In the genomic region with DNA sequence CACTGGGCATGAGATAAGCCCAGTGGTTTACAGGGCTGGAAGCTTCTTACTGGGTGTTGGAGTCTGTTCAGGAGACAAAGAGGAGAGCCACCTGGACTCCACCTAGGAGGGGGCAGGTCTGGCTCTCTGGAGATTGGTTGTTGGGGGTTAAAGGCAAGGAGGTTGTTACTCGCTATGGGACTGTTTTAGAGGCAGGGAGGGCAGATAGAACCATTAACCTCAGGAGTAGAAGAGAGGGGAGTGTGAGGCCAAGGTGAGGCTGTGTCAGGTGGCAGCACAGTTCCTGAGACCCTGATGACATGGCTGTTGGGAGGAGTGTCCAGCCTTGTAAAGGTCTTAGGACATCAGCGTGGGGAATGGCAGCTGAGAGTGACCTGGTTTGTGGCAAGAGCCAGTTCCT, we compare ENCODE assay signal across 8 mouse cellular contexts. TPM values are rescaled to one million over a fixed set of nuclear protein-coding genes. Genes with fewer than 3 reads are reported as not detected.
DNase-seq lines count a peak whose midpoint lies in the region; ATAC-seq and TF ChIP-seq lines count a peak whose summit lies in the region.

No protein-coding gene starts in this region.

- peak overlapping the region; percentile 96 for H3K4me3 ChIP-seq in cerebellum, adult 2 months (replicated peaks; ENCODE audit: insufficient read depth, low read depth, low read length)
- H3K4me3 ChIP-seq in lung, embryonic 16.5 days (ENCODE audit: low read length): peak overlapping the region; percentile 82
- H3K4me3 ChIP-seq in limb, embryonic 11.5 days (ENCODE audit: low read depth, low read length): peak overlapping the region; percentile 14; the same call in 1 of the 2 replicates
- peak overlapping the region; percentile 86 for H3K4me3 ChIP-seq in stomach, embryonic 14.5 days (ENCODE audit: low read depth, low read length)

- peaks cover 43% of the 10 kb centered on the region for H3K36me3 ChIP-seq in lung, embryonic 16.5 days (ENCODE audit: control insufficient read depth, insufficient read depth, low read length)
- H3K36me3 ChIP-seq in limb, embryonic 11.5 days (ENCODE audit: control insufficient read depth, insufficient read depth, low read length): peaks cover 30% of the 10 kb centered on the region
- peaks cover 47% of the 10 kb centered on the region for H3K36me3 ChIP-seq in stomach, embryonic 14.5 days (ENCODE audit: control insufficient read depth, insufficient read depth, low read length)

- H3K4me1 ChIP-seq in cerebellum, adult 2 months (ENCODE audit: control insufficient read depth, insufficient read depth, low read length): peaks cover 29% of the 10 kb centered on the region
- H3K4me1 ChIP-seq in lung, embryonic 16.5 days (replicated peaks; ENCODE audit: control insufficient read depth, insufficient read depth, low read length): peaks cover 38% of the 10 kb centered on the region
- peaks cover 36% of the 10 kb centered on the region for H3K4me1 ChIP-seq in limb, embryonic 11.5 days (ENCODE audit: control insufficient read depth, insufficient read depth, low read length)
- peaks cover 40% of the 10 kb centered on the region for H3K4me1 ChIP-seq in stomach, embryonic 14.5 days (ENCODE audit: control insufficient read depth, insufficient read depth, low read length)

- TF ChIP-seq CTCF in cerebellum, adult 2 months (IDR thresholded peaks at IDR 0.05; ENCODE audit: borderline replicate concordance, insufficient read depth, low read depth, low read length): no peak

- peak in 1 of 2 experiments; percentile 29 for DNase-seq in cerebellum, adult 2 months
- DNase-seq in cerebellum, adult 9-10 months: no peak
- DNase-seq in lung, postnatal 36 days: no peak
- no peak for DNase-seq in limb, embryonic 11.5 days (ENCODE audit: low spot score)
- no peak for DNase-seq in right cerebral cortex, postnatal 4 days
- no peak for DNase-seq in layer of hippocampus, adult 9-10 months (ENCODE audit: low spot score)

- TF ChIP-seq POLR2A in cerebellum, adult 2 months (IDR thresholded peaks at IDR 0.05; ENCODE audit: borderline replicate concordance, insufficient read depth, low read length): no peak

- no peaks in the 10 kb centered on the region for H3K27me3 ChIP-seq in cerebellum, adult 2 months (ENCODE audit: control insufficient read depth, insufficient read depth, low read length)
- no peaks in the 10 kb centered on the region for H3K27me3 ChIP-seq in lung, embryonic 16.5 days (ENCODE audit: control insufficient read depth, insufficient read depth, low read depth, low read length)
- H3K27me3 ChIP-seq in limb, embryonic 11.5 days (ENCODE audit: control insufficient read depth, insufficient read depth, low read length): no peaks in the 10 kb centered on the region
- H3K27me3 ChIP-seq in stomach, embryonic 14.5 days (ENCODE audit: control insufficient read depth, insufficient read depth, low read length): no peaks in the 10 kb centered on the region

- ATAC-seq in lung, embryonic 16.5 days (ENCODE audit: low read depth): no peak
- no peak for ATAC-seq in limb, embryonic 11.5 days (ENCODE audit: insufficient number of reproducible peaks, low FRiP score, low TSS enrichment, low read depth)
- ATAC-seq in stomach, embryonic 14.5 days (ENCODE audit: insufficient number of reproducible peaks, insufficient read depth, low FRiP score, low read depth): no peak

- peak overlapping the region; percentile 92 for H3K4me2 ChIP-seq in lung, embryonic 16.5 days (ENCODE audit: low read depth, low read length)
- H3K4me2 ChIP-seq in limb, embryonic 11.5 days (ENCODE audit: low read depth, severe bottlenecking): peak overlapping the region; percentile 88
- peak overlapping the region; percentile 82 for H3K4me2 ChIP-seq in stomach, embryonic 14.5 days (replicated peaks; ENCODE audit: low read depth, low read length)

- peak overlapping the region; percentile 18 for H3K27ac ChIP-seq in cerebellum, adult 2 months (ENCODE audit: insufficient read depth, low read length)
- H3K27ac ChIP-seq in lung, embryonic 16.5 days (ENCODE audit: low read length): no peak overlapping the region
- H3K27ac ChIP-seq in limb, embryonic 11.5 days (replicated peaks; ENCODE audit: low read depth, low read length): 0 out of 2 replicates have a peak overlapping the region, but pooled peaks have one; percentile 21
- H3K27ac ChIP-seq in stomach, embryonic 14.5 days (ENCODE audit: low read length): peak overlapping the region; percentile 99; the same call in 1 of the 2 replicates

- 13% methylated on average over 2 of the region's 2 CpGs for WGBS in cerebellum, adult 2 months
- WGBS in lung, embryonic 16.5 days: 52% methylated on average over 2 of the region's 2 CpGs
- WGBS in limb, embryonic 11.5 days: 86% methylated on average over 2 of the region's 2 CpGs
- 47% methylated on average over 2 of the region's 2 CpGs for WGBS in stomach, embryonic 14.5 days

- no peaks in the 10 kb centered on the region for H3K9me3 ChIP-seq in lung, embryonic 16.5 days (ENCODE audit: control insufficient read depth, low read length)
- H3K9me3 ChIP-seq in limb, embryonic 11.5 days (ENCODE audit: control insufficient read depth, low read length): no peaks in the 10 kb centered on the region
- H3K9me3 ChIP-seq in stomach, embryonic 14.5 days (ENCODE audit: control insufficient read depth, low read depth, low read length): no peaks in the 10 kb centered on the region

- H3K9ac ChIP-seq in lung, embryonic 16.5 days (ENCODE audit: low read length): peak overlapping the region; percentile 82; the same call in 1 of the 2 replicates
- H3K9ac ChIP-seq in limb, embryonic 11.5 days (ENCODE audit: low read length): peak overlapping the region; percentile 81; the same call in 1 of the 2 replicates
- H3K9ac ChIP-seq in stomach, embryonic 14.5 days (replicated peaks; ENCODE audit: low read depth, low read length): peak overlapping the region; percentile 59

RNA-seq across cellular contexts. Expression of gene Pafah1b3, which starts 13.6 kb away (rescaled TPM):
- 41.9 and 42.6 TPM in 2 replicates for polyA plus RNA-seq in cerebellum, adult 2 months (2012; rRNA removed)
- 170 and 173 TPM in 2 replicates for polyA plus RNA-seq in lung, embryonic 16.5 days (2015; fragmentation: Nextera tagmentation; extraction: Ambion mirVana)
- 249 and 261 TPM in 2 replicates for polyA plus RNA-seq in limb, embryonic 11.5 days (2014; fragmentation: Nextera tagmentation; extraction: Ambion mirVana)
- polyA plus RNA-seq in stomach, embryonic 14.5 days (2014; fragmentation: Nextera tagmentation; extraction: Ambion mirVana): 274 and 284 TPM in 2 replicates

RNA-seq across cellular contexts. Expression of gene Cic, which starts 16.7 kb away (rescaled TPM):
- 121 and 124 TPM in 2 replicates for polyA plus RNA-seq in cerebellum, adult 2 months (2012; rRNA removed)
- 23.5 and 28.9 TPM in 2 replicates for polyA plus RNA-seq in lung, embryonic 16.5 days (2015; fragmentation: Nextera tagmentation; extraction: Ambion mirVana)
- 32.5 and 34.2 TPM in 2 replicates for polyA plus RNA-seq in limb, embryonic 11.5 days (2014; fragmentation: Nextera tagmentation; extraction: Ambion mirVana)
- polyA plus RNA-seq in stomach, embryonic 14.5 days (2014; fragmentation: Nextera tagmentation; extraction: Ambion mirVana): 51.4 and 54.1 TPM in 2 replicates

RNA-seq across cellular contexts. Expression of gene Prr19, which starts 17.0 kb away (rescaled TPM):
- 0.16 and 0.20 TPM in 2 replicates for polyA plus RNA-seq in cerebellum, adult 2 months (2012; rRNA removed)
- polyA plus RNA-seq in lung, embryonic 16.5 days (2015; fragmentation: Nextera tagmentation; extraction: Ambion mirVana): 0.13 TPM in 1 of 2 replicates, not detected in the other
- polyA plus RNA-seq in limb, embryonic 11.5 days (2014; fragmentation: Nextera tagmentation; extraction: Ambion mirVana): 1.1 and 1.4 TPM in 2 replicates
- polyA plus RNA-seq in stomach, embryonic 14.5 days (2014; fragmentation: Nextera tagmentation; extraction: Ambion mirVana): 0.76 and 1.1 TPM in 2 replicates

RNA-seq across cellular contexts. Expression of gene Tmem145, which starts 21.7 kb away (rescaled TPM):
- polyA plus RNA-seq in cerebellum, adult 2 months (2012; rRNA removed): 226 and 246 TPM in 2 replicates
- 0.14 and 0.49 TPM in 2 replicates for polyA plus RNA-seq in lung, embryonic 16.5 days (2015; fragmentation: Nextera tagmentation; extraction: Ambion mirVana)
- 0.33 and 0.58 TPM in 2 replicates for polyA plus RNA-seq in limb, embryonic 11.5 days (2014; fragmentation: Nextera tagmentation; extraction: Ambion mirVana)
- polyA plus RNA-seq in stomach, embryonic 14.5 days (2014; fragmentation: Nextera tagmentation; extraction: Ambion mirVana): 1.9 and 2.0 TPM in 2 replicates

RNA-seq across cellular contexts. Expression of gene Megf8, which starts 32.8 kb away (rescaled TPM):
- 76.8 and 77.8 TPM in 2 replicates for polyA plus RNA-seq in cerebellum, adult 2 months (2012; rRNA removed)
- 11.8 and 12.1 TPM in 2 replicates for polyA plus RNA-seq in lung, embryonic 16.5 days (2015; fragmentation: Nextera tagmentation; extraction: Ambion mirVana)
- polyA plus RNA-seq in limb, embryonic 11.5 days (2014; fragmentation: Nextera tagmentation; extraction: Ambion mirVana): 13.8 and 14.4 TPM in 2 replicates
- polyA plus RNA-seq in stomach, embryonic 14.5 days (2014; fragmentation: Nextera tagmentation; extraction: Ambion mirVana): 12.2 and 13.0 TPM in 2 replicates

Comparison
In these comparisons a context has a peak if more than half of its experiments do, and no peak if none do; other contexts are left out.
1. H3K4me3 ChIP-seq: peak in every context shown above with its lines; median percentile 96 in cerebellum, adult 2 months; 86 in stomach, embryonic 14.5 days; 82 in lung, embryonic 16.5 days; 14 in limb, embryonic 11.5 days.